ENCODE assay signal across 9 mouse cellular contexts in genomic region chr12:44601410-44602149, GRCm38 (mm10).
DNase-seq lines count a peak whose midpoint lies in the region; ATAC-seq lines count a peak whose summit lies in the region.
"Had no signal": no experiment of that assay in that cellular context is flagged by ENCODE, and none has a peak within 500 bp of the region (broad histone marks: within the 10 kb centered on the region; RNA-seq: fewer than 3 reads in every experiment).

No protein-coding gene starts in this region.

- H3K9ac ChIP-seq in forebrain, embryonic 11.5 days (ENCODE audit: low read length) = no peak overlapping the region

- ATAC-seq in frontal cortex, adult (ENCODE audit: low TSS enrichment) = no peak
- peak; percentile 55; the same call in 1 of the 2 replicates for ATAC-seq in forebrain, embryonic 11.5 days (replicated peaks; ENCODE audit: low FRiP score)

- 33% methylated on average over 16 of the region's 16 CpGs for WGBS in forebrain, embryonic 11.5 days
- WGBS in midbrain, embryonic 10.5 days = 39% methylated on average over 16 of the region's 16 CpGs

- H3K4me1 ChIP-seq in forebrain, embryonic 11.5 days (replicated peaks; ENCODE audit: control insufficient read depth, insufficient read depth, low read length) = no peaks in the 10 kb centered on the region
- H3K4me1 ChIP-seq in midbrain, embryonic 10.5 days = no peaks in the 10 kb centered on the region

- H3K27me3 ChIP-seq in forebrain, embryonic 11.5 days (ENCODE audit: control insufficient read depth, insufficient read depth, low read length) = no peaks in the 10 kb centered on the region
- no peaks in the 10 kb centered on the region for H3K27me3 ChIP-seq in midbrain, embryonic 10.5 days (ENCODE audit: low read depth, poor library complexity, severe bottlenecking)

- H3K4me3 ChIP-seq in forebrain, embryonic 11.5 days (ENCODE audit: low read depth, low read length) = no peak overlapping the region
- no peak overlapping the region for H3K4me3 ChIP-seq in midbrain, embryonic 10.5 days

- no peak overlapping the region for H3K27ac ChIP-seq in forebrain, embryonic 11.5 days (ENCODE audit: low read depth, low read length)
- H3K27ac ChIP-seq in midbrain, embryonic 10.5 days (replicated peaks) = no peak overlapping the region
- H3K27ac ChIP-seq: macrophage had no signal

- H3K9me3 ChIP-seq in forebrain, embryonic 11.5 days (ENCODE audit: control insufficient read depth, low read length) = no peaks in the 10 kb centered on the region
- H3K9me3 ChIP-seq in midbrain, embryonic 10.5 days (replicated peaks) = no peaks in the 10 kb centered on the region

- peak; percentile 23 to 80 for DNase-seq in frontal cortex, adult 2 months (ENCODE audit: extremely low spot score in 1 of 2, low spot score in 1 of 2)
- peak; percentile 49 for DNase-seq in c-Kit-positive CD71-negative TER-119-negative erythroid progenitor cells, embryonic 14.5 days (ENCODE audit: low read depth)
- DNase-seq in forebrain, embryonic 11.5 days (ENCODE audit: low spot score) = peak; percentile 87
- DNase-seq in heart, postnatal 4 days = peak; percentile 72
- DNase-seq in layer of hippocampus, postnatal 10 days (ENCODE audit: low spot score in 2 of 2) = peak; percentile 78 to 80
- peak; percentile 63 for DNase-seq in midbrain, embryonic 10.5 days (ENCODE audit: low spot score)
- DNase-seq in right cerebral cortex, postnatal 36 days (ENCODE audit: low spot score in 2 of 2) = peak; percentile 22 to 36

- no peak overlapping the region for H3K4me2 ChIP-seq in forebrain, embryonic 11.5 days (ENCODE audit: low read depth, low read length, severe bottlenecking)

- no peaks in the 10 kb centered on the region for H3K36me3 ChIP-seq in forebrain, embryonic 11.5 days (ENCODE audit: control insufficient read depth, insufficient read depth, low read length)
- H3K36me3 ChIP-seq in midbrain, embryonic 10.5 days = no peaks in the 10 kb centered on the region

Comparison
In these comparisons a context has a peak if more than half of its experiments do, and no peak if none do; other contexts are left out.
1. DNase-seq: peak in every context shown above with its lines; median percentile 87 in forebrain, embryonic 11.5 days; 79 in layer of hippocampus, postnatal 10 days; 72 in heart, postnatal 4 days; 63 in midbrain, embryonic 10.5 days; 52 in frontal cortex, adult 2 months; 49 in c-Kit-positive CD71-negative TER-119-negative erythroid progenitor cells, embryonic 14.5 days; 29 in right cerebral cortex, postnatal 36 days.